Mouse (Mus musculus) thymus, postnatal 10 days (tissue): ENCODE results near the gene Abca9.

Experiments used
- DNase-seq, 2 experiments: peaks; one replicate each; pipeline ENCODE4 v3.0.0; 2021; ENCODE audit warnings: low spot score in 2 of 2

Abca9 gene

GRCm38 (mm10) chr11:110167459-110168251 lies at the start of gene Abca9:
Gene Abca9 (minus strand): TSS chr11:110168196.
- DNase-seq, result no peak

GRCm38 (mm10) chr11:110217118-110217517 lies 49.1 kb upstream of the Abca9 start:
- no peak for DNase-seq

GRCm38 (mm10) chr11:110203930-110204329 lies 35.9 kb upstream of the Abca9 start:
- no peak for DNase-seq

- DNase-seq, result no peak
Measured at GRCm38 (mm10) chr11:110198882-110199281, 30.9 kb upstream of the Abca9 start.

DNA sequence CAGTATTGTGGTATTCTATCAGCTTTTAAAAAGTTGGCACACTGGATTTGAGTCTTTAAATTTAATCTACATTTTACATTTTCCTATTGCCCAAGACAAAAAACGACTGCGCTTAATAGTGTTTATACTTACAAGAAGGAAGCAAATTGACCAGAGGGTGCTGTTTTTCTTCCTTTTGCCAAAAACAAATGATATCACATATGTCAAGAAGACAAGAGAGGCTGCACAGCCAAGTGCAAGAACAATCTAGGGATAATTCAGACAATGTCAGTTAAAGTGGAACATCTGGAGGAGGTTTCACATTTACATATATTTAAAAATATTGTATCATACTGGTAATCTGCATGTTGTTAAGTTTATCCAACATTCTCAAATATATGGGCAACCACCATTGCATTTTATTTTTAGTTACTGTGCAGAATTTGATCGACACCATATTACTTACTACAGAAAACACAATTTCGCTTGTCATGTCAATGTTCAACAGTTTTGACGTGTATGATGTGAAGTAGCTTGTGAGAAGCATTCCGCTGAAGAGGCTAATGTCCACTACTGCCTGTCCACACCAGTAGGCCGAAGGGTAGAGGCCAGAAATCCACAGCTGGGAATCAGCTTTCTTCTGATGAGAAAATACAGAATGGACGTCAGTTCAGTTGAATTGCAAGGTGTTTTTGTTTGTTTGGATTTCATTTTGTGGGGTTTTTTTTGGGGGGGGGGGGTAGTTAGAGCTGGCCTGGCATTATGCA lies 28.7 kb upstream of the Abca9 start:
- DNase-seq, result no peak

GRCm38 (mm10) chr11:110195310-110195709 lies 27.3 kb upstream of the Abca9 start:
- no peak for DNase-seq

DNA sequence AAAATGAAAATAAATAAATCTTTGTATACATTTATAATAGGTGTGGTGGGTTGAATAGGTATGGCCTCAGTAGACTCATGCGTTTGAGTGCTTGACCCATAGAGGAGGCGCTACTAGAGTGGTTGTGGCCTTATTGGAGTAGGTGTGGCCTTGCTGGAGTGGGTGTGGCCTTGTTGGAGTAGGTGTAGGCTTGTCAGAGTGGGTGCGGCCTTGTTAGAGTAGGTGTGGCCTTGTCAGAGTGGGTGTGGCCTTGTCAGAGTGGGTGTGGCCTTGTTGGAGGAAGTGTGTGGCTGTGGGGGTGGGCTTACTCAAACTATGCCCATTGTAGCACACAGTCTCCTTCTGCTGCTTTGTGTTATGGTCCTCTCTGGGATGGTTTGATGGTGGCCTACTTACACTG lies 3.2 kb upstream of the Abca9 start:
- DNase-seq, result no peak

GRCm38 (mm10) chr11:110165822-110166221 lies 2.2 kb downstream of the Abca9 start:
- DNase-seq, result no peak

DNA sequence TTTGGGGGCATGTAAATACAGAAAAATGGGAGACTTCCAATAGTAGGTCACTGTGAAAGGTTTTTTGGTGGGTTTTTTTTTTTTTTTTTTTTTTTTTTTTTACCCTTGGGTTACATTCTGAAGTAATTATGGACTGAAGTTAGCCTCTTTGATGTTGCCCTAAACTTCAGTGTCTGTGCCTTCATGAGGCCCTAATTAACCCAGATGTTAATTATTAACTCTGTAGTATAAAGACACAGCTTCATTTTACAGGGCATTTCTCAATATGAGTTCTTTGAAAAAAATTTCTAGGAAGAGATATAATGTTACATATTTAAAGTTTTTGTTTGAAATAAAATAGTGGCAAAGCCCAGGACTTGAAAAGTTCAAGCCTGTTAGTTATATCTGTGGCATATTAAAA lies 2.6 kb downstream of the Abca9 start:
- DNase-seq, result no peak

DNA sequence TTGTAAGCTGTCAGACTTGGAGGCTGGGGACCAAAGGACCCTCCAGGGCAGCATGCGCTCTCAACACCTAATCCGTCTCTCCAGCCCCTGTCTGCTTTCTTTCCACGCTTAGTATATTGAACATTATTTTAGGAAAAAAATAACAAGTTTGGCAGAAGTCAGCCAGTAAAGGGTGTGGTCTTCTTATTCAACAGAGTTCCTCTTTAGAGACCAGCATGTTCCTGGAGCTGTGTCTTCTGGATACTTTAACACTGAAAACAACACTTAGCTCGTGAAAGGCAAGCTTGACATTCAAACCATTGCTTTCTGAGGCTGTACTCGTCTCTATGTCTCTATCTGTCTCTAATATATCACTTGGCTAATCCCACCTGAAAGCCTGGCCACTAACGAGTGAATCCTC lies 10.9 kb downstream of the Abca9 start:
- DNase-seq, result no peak

DNA sequence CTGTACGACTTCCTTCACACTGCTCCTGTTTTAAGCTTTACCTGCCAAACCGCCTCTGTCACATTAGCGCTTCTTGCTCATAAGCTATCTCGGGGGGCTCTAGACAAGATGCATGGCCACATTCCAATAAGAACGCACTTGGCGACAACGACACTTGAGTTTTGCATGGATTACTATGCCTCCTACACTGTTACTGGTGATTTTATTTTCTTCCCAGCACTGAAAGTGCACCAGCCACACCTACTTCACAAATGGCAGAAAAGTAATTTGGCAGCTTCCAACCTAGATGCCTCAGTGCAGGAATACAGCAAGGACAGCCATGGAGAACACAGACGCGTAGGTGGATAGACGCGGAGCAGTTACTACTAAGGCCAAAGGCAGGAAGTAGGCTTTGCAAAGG lies 12.0 kb downstream of the Abca9 start:
- no peak for DNase-seq

DNA sequence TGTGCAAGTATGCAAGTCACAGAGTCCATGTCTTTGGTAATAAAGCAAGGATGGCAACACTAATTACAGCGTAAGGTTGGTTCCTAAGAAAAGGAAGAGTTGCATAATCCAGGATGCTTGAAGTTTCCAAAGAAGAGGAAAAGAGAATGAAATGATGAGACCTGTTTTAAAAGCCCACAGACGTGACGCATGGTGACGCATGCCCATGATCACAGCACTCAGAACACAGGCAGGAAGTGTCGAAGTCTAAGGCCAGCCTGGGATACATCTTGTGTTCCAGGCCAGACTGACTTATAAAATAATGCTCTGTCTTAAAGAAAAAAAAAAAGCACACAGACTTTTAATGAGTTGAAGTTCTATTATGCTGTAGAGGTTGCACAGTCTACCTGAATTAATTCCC lies 20.4 kb downstream of the Abca9 start:
- DNase-seq, result no peak

DNA sequence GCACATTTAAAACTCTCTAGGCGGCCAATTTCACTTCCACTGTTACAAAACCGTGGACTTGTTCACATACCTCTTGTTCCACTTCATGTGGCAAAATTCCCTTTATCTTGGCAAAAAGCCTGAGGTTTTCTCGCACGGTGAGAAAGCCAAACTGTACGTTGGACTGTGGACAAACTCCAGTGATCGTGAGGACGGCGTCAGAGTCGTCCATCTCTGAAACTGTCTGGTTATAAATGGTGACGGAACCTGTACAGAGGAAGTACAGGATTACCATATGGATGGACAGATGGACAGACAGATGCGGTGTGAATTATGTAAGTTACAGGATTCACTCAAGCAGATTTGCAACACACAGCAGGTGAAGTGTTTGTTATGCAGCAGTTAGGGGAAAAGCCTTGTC lies 22.6 kb downstream of the Abca9 start:
- DNase-seq, result no peak

DNA sequence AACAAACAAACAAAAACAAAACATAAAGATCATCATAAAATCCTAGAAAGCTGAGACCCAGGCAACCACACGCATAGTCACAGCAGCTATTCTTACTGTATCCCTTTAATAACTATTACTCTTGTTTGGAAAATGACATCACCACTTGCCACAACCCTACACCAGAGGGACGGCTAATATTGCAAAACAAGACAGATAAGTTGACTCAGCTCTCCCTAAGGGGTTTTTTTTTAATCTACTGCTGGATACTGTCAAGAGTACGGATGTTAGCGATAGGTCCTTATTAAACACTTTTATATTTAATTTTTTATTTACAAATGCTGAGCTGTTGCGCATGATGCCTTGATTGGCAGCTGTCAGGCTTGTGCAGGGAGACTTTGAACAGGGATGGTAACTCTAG lies 37.2 kb downstream of the Abca9 start:
- DNase-seq, result no peak

GRCm38 (mm10) chr11:110111137-110111536 lies 56.9 kb downstream of the Abca9 start:
- DNase-seq, result no peak

GRCm38 (mm10) chr11:110101437-110101836 lies 66.6 kb downstream of the Abca9 start:
- no peak for DNase-seq

DNA sequence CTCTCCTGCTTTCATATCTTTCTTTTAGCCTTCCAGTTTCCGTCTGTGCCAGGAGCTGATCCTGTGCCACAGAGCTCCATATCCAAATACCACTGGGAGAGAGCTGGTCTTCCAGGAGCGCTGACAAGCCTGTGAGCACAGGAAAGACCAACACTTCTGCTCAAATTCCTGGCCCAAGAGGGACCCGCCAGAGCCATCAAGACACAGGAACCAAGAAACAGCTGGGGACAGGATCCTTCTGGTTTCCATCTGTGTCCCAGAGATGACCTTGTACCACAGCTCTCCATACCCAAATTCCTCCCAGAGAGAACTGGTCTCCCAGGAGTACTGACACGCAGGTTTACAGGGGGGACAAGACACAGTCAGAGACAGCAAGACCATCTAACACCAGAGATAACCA lies 69.1 kb downstream of the Abca9 start:
- no peak for DNase-seq

DNA sequence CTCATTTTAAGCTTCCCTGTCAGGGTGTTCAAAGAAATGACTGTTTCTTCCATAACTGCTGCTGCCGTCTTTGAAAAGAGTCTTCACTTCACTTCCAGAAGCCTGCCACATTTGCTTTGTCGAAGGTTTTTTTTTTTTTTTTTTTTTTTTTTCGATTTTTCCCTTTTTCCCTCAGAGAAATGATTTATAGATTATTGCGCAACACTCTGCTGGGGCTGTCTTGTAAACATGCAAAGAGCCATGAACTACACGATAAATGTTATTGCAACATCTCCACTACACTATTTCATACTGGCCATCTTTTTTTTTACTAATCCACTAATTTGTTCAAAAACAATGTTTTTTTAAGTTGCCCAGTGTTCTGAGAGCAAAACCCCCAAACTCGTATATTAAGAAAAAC lies 70.5 kb downstream of the Abca9 start:
- DNase-seq, result no peak

GRCm38 (mm10) chr11:110095858-110096257 lies 72.1 kb downstream of the Abca9 start, which contains the start of gene Abca8a:
Gene Abca8a (minus strand): TSS chr11:110095978.
- DNase-seq, result no peak

GRCm38 (mm10) chr11:110094846-110095380 lies 73.1 kb downstream of the Abca9 start:
- no peak for DNase-seq

GRCm38 (mm10) chr11:110094236-110094635 lies 73.8 kb downstream of the Abca9 start:
- no peak for DNase-seq

- no peak for DNase-seq
Measured at GRCm38 (mm10) chr11:110091328-110091727, 76.7 kb downstream of the Abca9 start.

- DNase-seq, result no peak
Measured at GRCm38 (mm10) chr11:110072158-110072557, 95.8 kb downstream of the Abca9 start.
